Mouse (Mus musculus): ENCODE data around the gene Pacs2. TPM values are rescaled to one million over a fixed set of nuclear protein-coding genes. Genes with fewer than 3 reads are reported as not detected.

Gene Pacs2
- polyA plus RNA-seq, 1 experiment from 2014 or later = 26.8 TPM

DNA sequence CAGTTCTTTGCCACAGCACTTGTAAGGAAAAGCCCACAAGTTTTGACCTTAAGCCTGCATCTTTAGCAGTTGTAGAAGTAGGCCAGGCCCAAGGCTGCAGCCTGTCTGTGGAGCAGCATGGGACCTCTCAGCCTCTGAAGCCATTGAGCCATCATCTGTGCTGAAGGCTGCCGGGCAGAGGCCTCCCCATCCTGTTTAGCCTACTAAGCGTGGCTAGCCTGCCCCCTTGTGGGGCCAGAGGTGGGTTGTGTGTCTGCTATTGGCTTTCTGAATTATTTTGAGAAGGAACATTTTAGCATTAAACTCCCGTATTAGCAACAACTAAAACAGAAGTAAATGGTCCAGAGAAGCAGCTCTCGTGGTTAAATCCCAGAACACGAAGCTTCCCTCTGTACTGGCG is 88.2 kb downstream of the Pacs2 start:
- peaks cover 23% of the 10 kb centered on the region for H3K4me1 ChIP-seq (replicated peaks; ENCODE audit: control insufficient read depth, insufficient read depth, low read length)
- ATAC-seq (ENCODE audit: low FRiP score) = no peak
- H3K27me3 ChIP-seq (ENCODE audit: control insufficient read depth, insufficient read depth, low read length) = no peaks in the 10 kb centered on the region
- no peaks in the 10 kb centered on the region for H3K36me3 ChIP-seq (replicated peaks; ENCODE audit: control insufficient read depth, insufficient read depth)
- no peaks in the 10 kb centered on the region for H3K9me3 ChIP-seq (ENCODE audit: control insufficient read depth, low read length)
- no peak overlapping the region for H3K4me2 ChIP-seq (replicated peaks)
- DNase-seq (ENCODE audit: low spot score) = peak; percentile 64
- 66% methylated on average over 6 of the region's 6 CpGs for WGBS
- no peak overlapping the region for H3K4me3 ChIP-seq (replicated peaks; ENCODE audit: low read length)
- no peak overlapping the region for H3K27ac ChIP-seq
- H3K9ac ChIP-seq = no peak overlapping the region

DNA sequence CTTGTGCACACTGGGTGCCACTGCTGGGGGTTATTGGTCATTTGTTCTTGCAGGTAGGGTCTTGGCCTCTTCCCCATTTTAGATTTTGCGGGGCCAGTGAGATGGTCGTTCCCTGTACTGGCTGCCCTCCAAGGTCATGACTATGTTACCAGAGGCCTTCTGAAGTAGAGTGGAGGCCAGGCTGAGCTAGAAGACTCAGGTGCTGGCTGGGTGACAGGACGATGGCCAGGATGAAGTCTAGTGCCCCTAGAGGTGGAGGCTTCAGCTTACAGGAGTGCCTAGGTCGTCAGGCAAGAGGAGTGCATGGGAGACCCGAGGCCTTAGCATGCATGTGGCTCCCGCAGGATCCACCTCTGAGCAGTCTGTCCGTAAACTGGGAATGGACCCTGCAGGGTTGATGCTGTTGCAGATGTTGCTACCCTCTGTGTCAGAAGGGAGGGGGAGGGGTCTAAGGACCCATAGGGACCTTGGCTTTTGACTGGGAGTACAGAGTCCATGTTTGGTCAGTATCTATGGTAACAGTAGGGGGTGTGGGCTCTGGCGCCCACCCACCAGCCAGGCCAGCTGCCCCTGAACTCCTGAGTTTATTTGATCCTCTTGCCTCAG is 89.6 kb downstream of the Pacs2 start:
- no peaks in the 10 kb centered on the region for H3K27me3 ChIP-seq (ENCODE audit: control insufficient read depth, insufficient read depth, low read length)
- no peak overlapping the region for H3K4me3 ChIP-seq (replicated peaks; ENCODE audit: low read length)
- no peaks in the 10 kb centered on the region for H3K36me3 ChIP-seq (replicated peaks; ENCODE audit: control insufficient read depth, insufficient read depth)
- DNase-seq (ENCODE audit: low spot score) (no peak), ATAC-seq (ENCODE audit: low FRiP score) (no peak)
- H3K4me1 ChIP-seq (replicated peaks; ENCODE audit: control insufficient read depth, insufficient read depth, low read length) = peaks cover 19% of the 10 kb centered on the region
- H3K9ac ChIP-seq = no peak overlapping the region
- 87% methylated on average over 8 of the region's 8 CpGs for WGBS
- no peaks in the 10 kb centered on the region for H3K9me3 ChIP-seq (ENCODE audit: control insufficient read depth, low read length)
- H3K4me2 ChIP-seq (replicated peaks) = no peak overlapping the region
- H3K27ac ChIP-seq = no peak overlapping the region

DNA sequence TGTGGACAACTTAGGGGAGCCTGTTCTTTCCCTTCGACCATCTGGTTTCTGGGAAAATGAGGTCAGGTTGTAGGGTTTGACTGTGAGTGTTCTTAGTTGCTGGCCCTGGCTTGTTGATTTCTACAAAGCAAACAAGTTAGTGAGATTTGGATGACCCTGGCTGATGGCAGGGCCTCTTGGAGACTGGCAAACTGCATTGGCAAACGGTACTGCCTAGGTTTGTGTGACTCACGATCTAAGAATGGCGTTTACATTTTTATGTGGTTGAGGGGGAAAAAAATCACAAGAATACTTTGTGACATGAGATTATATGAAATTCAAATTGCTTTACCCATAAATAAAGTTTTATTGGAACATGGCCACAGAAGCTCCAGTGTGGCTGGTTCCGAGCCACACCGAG is 92.1 kb downstream of the Pacs2 start:
- Histone ChIP-seq H3K36me3 (replicated peaks; ENCODE audit: control insufficient read depth, insufficient read depth) (no peaks in the 10 kb centered on the region), H3K4me1 (replicated peaks; ENCODE audit: control insufficient read depth, insufficient read depth, low read length) (peaks cover 3% of the 10 kb centered on the region; the same call in 1 of the 2 replicates), H3K9ac (no peak overlapping the region), H3K9me3 (ENCODE audit: control insufficient read depth, low read length) (no peaks in the 10 kb centered on the region), H3K27ac (no peak overlapping the region), H3K4me2 (replicated peaks) (no peak overlapping the region), H3K4me3 (replicated peaks; ENCODE audit: low read length) (no peak overlapping the region), H3K27me3 (ENCODE audit: control insufficient read depth, insufficient read depth, low read length) (no peaks in the 10 kb centered on the region)
- 90% methylated on average over 6 of the region's 6 CpGs for WGBS
- ATAC-seq (ENCODE audit: low FRiP score) (no peak), DNase-seq (ENCODE audit: low spot score) (no peak)

DNA sequence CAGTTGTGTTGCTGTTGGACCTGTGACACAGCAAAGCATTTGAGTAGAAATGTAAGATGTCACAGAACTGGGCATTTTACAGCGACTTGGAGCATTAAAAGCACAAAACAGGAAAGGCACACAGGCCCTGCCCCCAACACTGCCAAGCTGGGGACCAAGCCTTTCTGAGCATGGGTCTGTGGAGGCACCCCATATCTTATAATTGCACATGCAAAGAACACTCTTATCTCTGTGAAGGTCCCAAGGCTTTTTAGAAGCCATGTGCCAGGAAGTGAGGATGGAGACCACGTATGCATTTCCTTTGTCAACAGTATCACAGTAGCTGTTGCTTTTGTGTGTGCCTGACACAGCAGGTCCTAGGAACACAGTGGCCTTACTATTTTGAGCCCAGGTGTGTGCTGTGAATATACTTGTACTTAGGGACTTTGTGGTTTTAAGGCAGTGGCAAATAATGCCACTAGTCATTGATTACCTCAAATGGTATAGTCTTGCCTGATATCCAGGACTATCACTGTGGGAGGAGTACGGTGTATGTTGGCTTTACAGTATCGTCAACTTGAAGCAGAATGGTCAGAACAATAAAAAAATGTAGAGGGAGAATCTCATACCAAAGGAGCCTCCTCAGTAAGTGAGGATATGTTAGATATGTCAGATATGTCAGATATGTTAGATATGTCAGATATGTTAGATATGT is 93.3 kb downstream of the Pacs2 start:
- H3K4me2 ChIP-seq (replicated peaks) = no peak overlapping the region
- ATAC-seq (ENCODE audit: low FRiP score) (no peak), DNase-seq (ENCODE audit: low spot score) (no peak)
- no peaks in the 10 kb centered on the region for H3K27me3 ChIP-seq (ENCODE audit: control insufficient read depth, insufficient read depth, low read length)
- 86% methylated on average over 4 of the region's 4 CpGs for WGBS
- H3K4me1 ChIP-seq (replicated peaks; ENCODE audit: control insufficient read depth, insufficient read depth, low read length) = peaks cover 6% of the 10 kb centered on the region; the same call in 1 of the 2 replicates
- no peak overlapping the region for H3K4me3 ChIP-seq (replicated peaks; ENCODE audit: low read length)
- no peak overlapping the region for H3K27ac ChIP-seq
- no peak overlapping the region for H3K9ac ChIP-seq
- H3K36me3 ChIP-seq (replicated peaks; ENCODE audit: control insufficient read depth, insufficient read depth) = 0 out of 2 replicates have a peak, but pooled peaks cover 4% of the 10 kb centered on the region
- no peaks in the 10 kb centered on the region for H3K9me3 ChIP-seq (ENCODE audit: control insufficient read depth, low read length)

DNA sequence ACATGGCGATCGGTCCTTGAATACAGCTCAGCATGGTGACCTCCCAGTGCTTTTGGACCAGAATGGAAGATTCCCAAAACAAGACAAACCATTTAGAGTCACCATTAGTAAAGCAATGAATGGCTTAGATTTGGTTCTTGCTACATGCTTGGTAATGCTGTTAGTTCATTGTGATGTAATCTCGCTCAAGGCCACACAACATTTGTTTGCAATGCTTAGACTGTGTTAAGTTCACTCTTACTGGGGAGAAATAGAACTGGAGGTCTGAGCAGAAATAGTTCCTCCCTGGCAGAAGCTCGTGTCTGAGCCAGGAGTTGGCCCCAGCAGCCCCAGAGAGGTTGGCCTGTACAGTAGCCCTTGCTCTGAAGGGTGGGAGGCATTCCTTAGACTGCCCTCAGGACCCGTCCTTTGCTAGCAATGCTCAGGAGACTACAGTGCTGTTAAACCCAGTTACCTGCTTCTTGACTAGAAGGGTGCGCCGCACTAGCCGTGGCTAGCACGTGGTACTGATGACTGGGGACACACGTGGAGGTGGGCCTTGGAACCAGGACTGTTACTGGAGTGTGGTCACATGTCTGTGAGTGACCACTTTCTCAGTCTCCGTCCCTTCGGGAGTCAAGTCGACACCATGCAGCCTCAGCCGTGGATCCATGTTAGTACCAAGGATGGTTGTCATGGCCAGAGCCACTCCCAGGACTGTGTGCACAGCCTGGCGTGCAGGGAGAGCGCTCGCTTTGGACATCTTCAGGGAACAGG is 94.4 kb downstream of the Pacs2 start:
- Histone ChIP-seq H3K36me3 (replicated peaks; ENCODE audit: control insufficient read depth, insufficient read depth) (0 out of 2 replicates have a peak, but pooled peaks cover 13% of the 10 kb centered on the region), H3K9me3 (ENCODE audit: control insufficient read depth, low read length) (no peaks in the 10 kb centered on the region), H3K4me2 (replicated peaks) (no peak overlapping the region), H3K4me3 (replicated peaks; ENCODE audit: low read length) (no peak overlapping the region), H3K27me3 (ENCODE audit: control insufficient read depth, insufficient read depth, low read length) (no peaks in the 10 kb centered on the region), H3K9ac (no peak overlapping the region), H3K4me1 (replicated peaks; ENCODE audit: control insufficient read depth, insufficient read depth, low read length) (peaks cover 6% of the 10 kb centered on the region; the same call in 1 of the 2 replicates), H3K27ac (no peak overlapping the region)
- DNase-seq (ENCODE audit: low spot score) = no peak
- WGBS = 91% methylated on average over 17 of the region's 17 CpGs
- ATAC-seq (ENCODE audit: low FRiP score) = no peak

DNA sequence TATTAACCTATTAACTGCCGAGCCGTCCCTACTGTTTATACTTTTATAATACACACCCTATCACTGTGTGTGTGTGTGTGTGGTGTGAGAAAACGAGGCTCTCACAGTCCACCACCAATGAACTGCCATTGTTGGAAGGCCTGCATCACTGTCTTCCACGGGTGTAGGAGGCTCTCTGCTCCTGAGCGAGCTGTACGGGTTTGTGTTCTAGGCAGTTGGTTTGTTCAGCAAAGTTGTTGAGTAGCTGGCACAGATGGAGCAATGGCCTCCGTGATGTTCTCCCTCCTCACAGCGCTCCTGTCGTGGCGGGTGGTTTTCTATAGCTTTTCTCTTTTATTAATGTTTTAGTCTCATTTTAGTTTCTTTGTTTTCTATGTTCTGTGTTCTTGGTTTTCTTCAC is 95.5 kb downstream of the Pacs2 start:
- Histone ChIP-seq H3K4me1 (replicated peaks; ENCODE audit: control insufficient read depth, insufficient read depth, low read length) (peaks cover 6% of the 10 kb centered on the region; the same call in 1 of the 2 replicates), H3K9ac (no peak overlapping the region), H3K4me3 (replicated peaks; ENCODE audit: low read length) (no peak overlapping the region), H3K27ac (no peak overlapping the region), H3K4me2 (replicated peaks) (no peak overlapping the region), H3K36me3 (replicated peaks; ENCODE audit: control insufficient read depth, insufficient read depth) (peaks cover 24% of the 10 kb centered on the region), H3K9me3 (ENCODE audit: control insufficient read depth, low read length) (no peaks in the 10 kb centered on the region), H3K27me3 (ENCODE audit: control insufficient read depth, insufficient read depth, low read length) (no peaks in the 10 kb centered on the region)
- ATAC-seq (ENCODE audit: low FRiP score) (no peak), DNase-seq (ENCODE audit: low spot score) (no peak)
- WGBS = 87% methylated on average over 10 of the region's 10 CpGs

DNA sequence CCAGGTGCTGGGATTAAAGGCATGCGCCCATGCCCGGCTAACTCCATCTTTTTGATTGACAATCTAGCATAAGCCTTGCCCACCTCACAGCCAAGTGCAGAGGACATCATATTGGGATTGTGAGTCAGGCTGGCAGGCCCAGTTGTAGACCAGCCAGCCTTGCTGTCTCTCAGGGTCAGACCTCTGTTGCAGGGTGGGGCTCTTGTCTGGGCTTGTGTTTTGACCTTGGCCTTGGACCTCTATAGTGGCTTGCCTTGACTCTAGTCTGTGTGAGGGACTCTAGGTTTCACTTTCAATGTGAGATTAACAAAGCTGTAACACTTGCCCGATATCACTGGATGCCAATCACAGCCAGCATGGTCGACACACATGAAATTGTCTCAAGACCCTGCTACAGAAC is 99.8 kb downstream of the Pacs2 start:
- Histone ChIP-seq H3K4me2 (replicated peaks) (no peak overlapping the region), H3K9ac (no peak overlapping the region), H3K9me3 (ENCODE audit: control insufficient read depth, low read length) (no peaks in the 10 kb centered on the region), H3K4me3 (replicated peaks; ENCODE audit: low read length) (no peak overlapping the region), H3K27ac (no peak overlapping the region), H3K4me1 (replicated peaks; ENCODE audit: control insufficient read depth, insufficient read depth, low read length) (peaks cover 6% of the 10 kb centered on the region; the same call in 1 of the 2 replicates), H3K27me3 (ENCODE audit: control insufficient read depth, insufficient read depth, low read length) (no peaks in the 10 kb centered on the region), H3K36me3 (replicated peaks; ENCODE audit: control insufficient read depth, insufficient read depth) (peaks cover 61% of the 10 kb centered on the region)
- DNase-seq (ENCODE audit: low spot score) (no peak), ATAC-seq (ENCODE audit: low FRiP score) (no peak)
- WGBS = 94% methylated on average over 4 of the region's 4 CpGs

DNA sequence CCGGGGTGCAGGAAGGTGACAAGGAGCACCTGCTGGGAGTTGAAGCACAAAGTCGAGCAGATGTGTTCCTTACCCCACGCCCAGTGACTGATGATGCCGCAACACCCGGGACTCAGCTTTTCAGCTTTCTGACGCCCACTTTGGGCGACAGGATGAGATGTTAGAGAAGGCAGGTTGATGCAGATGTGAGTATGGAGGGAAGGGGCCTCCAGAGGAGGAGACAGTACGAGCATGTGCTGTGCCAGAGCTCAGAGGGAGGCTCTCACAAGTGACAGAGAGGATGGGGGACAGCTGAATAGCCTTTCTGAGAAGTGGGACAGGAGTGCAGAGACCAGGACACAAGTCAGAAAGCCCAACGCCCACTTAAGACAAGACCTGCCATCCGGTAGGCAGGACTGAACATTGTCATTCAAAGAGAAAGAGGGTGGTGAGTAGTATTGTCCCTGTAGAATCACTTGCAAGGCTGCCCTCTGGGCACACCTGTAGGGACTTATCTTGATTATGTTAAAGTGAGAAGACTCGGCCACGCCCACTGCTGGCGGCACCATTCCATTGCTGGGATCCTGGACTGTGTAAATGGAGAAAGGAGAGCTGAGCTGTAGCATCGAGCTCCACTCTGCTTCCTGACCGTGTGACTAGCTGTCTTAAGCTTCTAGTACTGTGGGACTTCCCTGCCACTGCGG is 100.7 kb downstream of the Pacs2 start:
- Histone ChIP-seq H3K9me3 (ENCODE audit: control insufficient read depth, low read length) (no peaks in the 10 kb centered on the region), H3K9ac (no peak overlapping the region), H3K36me3 (replicated peaks; ENCODE audit: control insufficient read depth, insufficient read depth) (peaks cover 63% of the 10 kb centered on the region), H3K4me1 (replicated peaks; ENCODE audit: control insufficient read depth, insufficient read depth, low read length) (peaks cover 6% of the 10 kb centered on the region; the same call in 1 of the 2 replicates), H3K27ac (no peak overlapping the region), H3K27me3 (ENCODE audit: control insufficient read depth, insufficient read depth, low read length) (no peaks in the 10 kb centered on the region), H3K4me3 (replicated peaks; ENCODE audit: low read length) (no peak overlapping the region), H3K4me2 (replicated peaks) (no peak overlapping the region)
- WGBS = 88% methylated on average over 16 of the region's 16 CpGs
- ATAC-seq (ENCODE audit: low FRiP score) (no peak), DNase-seq (ENCODE audit: low spot score) (no peak)

Data from hindbrain, embryonic 14.5 days (tissue).